Mouse (Mus musculus): ENCODE results near the gene 3110082I17Rik. TPM values are rescaled to one million over a fixed set of nuclear protein-coding genes. Genes with fewer than 3 reads are reported as not detected.

The 3110082I17Rik gene
- polyA plus RNA-seq, 1 experiment from 2014 or later, result 10.5 TPM

GRCm38 (mm10) chr5:139382760-139383159 is 77.6 kb downstream of the 3110082I17Rik start:
- peak overlapping the region; percentile 95 for H3K9ac ChIP-seq (ENCODE audit: low read depth, low read length)
- peak; percentile 65 for ATAC-seq (ENCODE audit: low read depth)
- H3K4me3 ChIP-seq (ENCODE audit: low read depth, low read length), result peak overlapping the region; percentile 99
- no peaks in the 10 kb centered on the region for H3K27me3 ChIP-seq (ENCODE audit: control insufficient read depth, insufficient read depth, low read depth, low read length)
- no peaks in the 10 kb centered on the region for H3K9me3 ChIP-seq (replicated peaks; ENCODE audit: control insufficient read depth, low read length)
- peaks cover 87% of the 10 kb centered on the region for H3K4me1 ChIP-seq (ENCODE audit: control insufficient read depth, low read depth, low read length)
- peaks cover 7% of the 10 kb centered on the region for H3K36me3 ChIP-seq (ENCODE audit: control insufficient read depth, insufficient read depth)
- 11% methylated on average over 8 of the region's 8 CpGs for WGBS (ENCODE audit: insufficient replicate concordance)
- peak overlapping the region; percentile 100 for H3K27ac ChIP-seq (ENCODE audit: low read length)
- H3K4me2 ChIP-seq (ENCODE audit: low read depth, low read length), result peak overlapping the region; percentile 96

GRCm38 (mm10) chr5:139381586-139382513 is 78.5 kb downstream of the 3110082I17Rik start:
- Histone ChIP-seq H3K27ac (ENCODE audit: low read length) (peak overlapping the region; percentile 100), H3K9ac (ENCODE audit: low read depth, low read length) (peak overlapping the region; percentile 95), H3K36me3 (ENCODE audit: control insufficient read depth, insufficient read depth) (peaks cover 7% of the 10 kb centered on the region), H3K4me3 (ENCODE audit: low read depth, low read length) (peak overlapping the region; percentile 99), H3K9me3 (replicated peaks; ENCODE audit: control insufficient read depth, low read length) (no peaks in the 10 kb centered on the region), H3K4me1 (ENCODE audit: control insufficient read depth, low read depth, low read length) (peaks cover 87% of the 10 kb centered on the region), H3K4me2 (ENCODE audit: low read depth, low read length) (peak overlapping the region; percentile 96), H3K27me3 (ENCODE audit: control insufficient read depth, insufficient read depth, low read depth, low read length) (no peaks in the 10 kb centered on the region)
- ATAC-seq (ENCODE audit: low read depth), result peak; percentile 56
- 28% methylated on average over 18 of the region's 18 CpGs for WGBS (ENCODE audit: insufficient replicate concordance)

GRCm38 (mm10) chr5:139380385-139381248 is 79.7 kb downstream of the 3110082I17Rik start:
- peak; percentile 79 for ATAC-seq (ENCODE audit: low read depth)
- Histone ChIP-seq H3K27me3 (ENCODE audit: control insufficient read depth, insufficient read depth, low read depth, low read length) (no peaks in the 10 kb centered on the region), H3K27ac (ENCODE audit: low read length) (peak overlapping the region; percentile 100), H3K9ac (ENCODE audit: low read depth, low read length) (peak overlapping the region; percentile 95), H3K4me3 (ENCODE audit: low read depth, low read length) (peak overlapping the region; percentile 99), H3K36me3 (ENCODE audit: control insufficient read depth, insufficient read depth) (peaks cover 4% of the 10 kb centered on the region; the same call in 1 of the 2 replicates), H3K9me3 (replicated peaks; ENCODE audit: control insufficient read depth, low read length) (no peaks in the 10 kb centered on the region), H3K4me2 (ENCODE audit: low read depth, low read length) (peak overlapping the region; percentile 96), H3K4me1 (ENCODE audit: control insufficient read depth, low read depth, low read length) (peaks cover 80% of the 10 kb centered on the region)
- under 1% methylated on average over 72 of the region's 73 CpGs for WGBS (ENCODE audit: insufficient replicate concordance)

GRCm38 (mm10) chr5:139379771-139380384 is 80.4 kb downstream of the 3110082I17Rik start:
- no peaks in the 10 kb centered on the region for H3K9me3 ChIP-seq (replicated peaks; ENCODE audit: control insufficient read depth, low read length)
- peaks cover 77% of the 10 kb centered on the region for H3K4me1 ChIP-seq (ENCODE audit: control insufficient read depth, low read depth, low read length)
- ATAC-seq (ENCODE audit: low read depth), result peak; percentile 1; the same call in 1 of the 2 replicates
- H3K9ac ChIP-seq (ENCODE audit: low read depth, low read length), result peak overlapping the region; percentile 95
- no peaks in the 10 kb centered on the region for H3K27me3 ChIP-seq (ENCODE audit: control insufficient read depth, insufficient read depth, low read depth, low read length)
- peak overlapping the region; percentile 99 for H3K4me3 ChIP-seq (ENCODE audit: low read depth, low read length)
- H3K36me3 ChIP-seq (ENCODE audit: control insufficient read depth, insufficient read depth), result no peaks in the 10 kb centered on the region
- H3K27ac ChIP-seq (ENCODE audit: low read length), result peak overlapping the region; percentile 100
- WGBS (ENCODE audit: insufficient replicate concordance), result 5% methylated on average over 8 of the region's 8 CpGs
- peak overlapping the region; percentile 96 for H3K4me2 ChIP-seq (ENCODE audit: low read depth, low read length)

- H3K36me3 ChIP-seq (ENCODE audit: control insufficient read depth, insufficient read depth), result no peaks in the 10 kb centered on the region
- H3K4me2 ChIP-seq (ENCODE audit: low read depth, low read length), result peak overlapping the region; percentile 96
- peaks cover 77% of the 10 kb centered on the region for H3K4me1 ChIP-seq (ENCODE audit: control insufficient read depth, low read depth, low read length)
- H3K27me3 ChIP-seq (ENCODE audit: control insufficient read depth, insufficient read depth, low read depth, low read length), result no peaks in the 10 kb centered on the region
- peak overlapping the region; percentile 95 for H3K9ac ChIP-seq (ENCODE audit: low read depth, low read length)
- 16% methylated on average over 21 of the region's 21 CpGs for WGBS (ENCODE audit: insufficient replicate concordance)
- peak overlapping the region; percentile 100 for H3K27ac ChIP-seq (ENCODE audit: low read length)
- H3K4me3 ChIP-seq (ENCODE audit: low read depth, low read length), result peak overlapping the region; percentile 99
- no peaks in the 10 kb centered on the region for H3K9me3 ChIP-seq (replicated peaks; ENCODE audit: control insufficient read depth, low read length)
- no peak for ATAC-seq (ENCODE audit: low read depth)
Observed at GRCm38 (mm10) chr5:139378986-139379629, 81.2 kb downstream of the 3110082I17Rik start.

GRCm38 (mm10) chr5:139378271-139378556 is 82.1 kb downstream of the 3110082I17Rik start:
- WGBS (ENCODE audit: insufficient replicate concordance), result 60% methylated on average over 7 of the region's 7 CpGs
- H3K4me2 ChIP-seq (ENCODE audit: low read depth, low read length), result peak overlapping the region; percentile 34; the same call in 1 of the 2 replicates

GRCm38 (mm10) chr5:139377468-139378270 is 82.7 kb downstream of the 3110082I17Rik start, which contains the start of gene Gpr146:
Gene Gpr146, plus strand, starts transcription at chr5:139377697.
- 23% methylated on average over 18 of the region's 18 CpGs for WGBS (ENCODE audit: insufficient replicate concordance)

More at GRCm38 (mm10) chr5:139378271-139378556, 82.1 kb downstream of the 3110082I17Rik start:
- Histone ChIP-seq H3K36me3 (ENCODE audit: control insufficient read depth, insufficient read depth) (no peaks in the 10 kb centered on the region), H3K27ac (ENCODE audit: low read length) (peak overlapping the region; percentile 100), H3K27me3 (ENCODE audit: control insufficient read depth, insufficient read depth, low read depth, low read length) (no peaks in the 10 kb centered on the region), H3K4me1 (ENCODE audit: control insufficient read depth, low read depth, low read length) (peaks cover 75% of the 10 kb centered on the region), H3K4me3 (ENCODE audit: low read depth, low read length) (no peak overlapping the region), H3K9me3 (replicated peaks; ENCODE audit: control insufficient read depth, low read length) (no peaks in the 10 kb centered on the region), H3K9ac (ENCODE audit: low read depth, low read length) (peak overlapping the region; percentile 54)
- no peak for ATAC-seq (ENCODE audit: low read depth)

More at GRCm38 (mm10) chr5:139377468-139378270, 82.7 kb downstream of the 3110082I17Rik start, which contains the start of gene Gpr146:
- Histone ChIP-seq H3K27me3 (ENCODE audit: control insufficient read depth, insufficient read depth, low read depth, low read length) (no peaks in the 10 kb centered on the region), H3K9ac (ENCODE audit: low read depth, low read length) (peak within 1 kb of the TSS; percentile 54), H3K9me3 (replicated peaks; ENCODE audit: control insufficient read depth, low read length) (no peaks in the 10 kb centered on the region), H3K36me3 (ENCODE audit: control insufficient read depth, insufficient read depth) (no peaks in the 10 kb centered on the region), H3K4me1 (ENCODE audit: control insufficient read depth, low read depth, low read length) (peaks cover 75% of the 10 kb centered on the region), H3K27ac (ENCODE audit: low read length) (peak within 1 kb of the TSS; percentile 100), H3K4me3 (ENCODE audit: low read depth, low read length) (peak within 1 kb of the TSS; percentile 5; the same call in 1 of the 2 replicates), H3K4me2 (ENCODE audit: low read depth, low read length) (peak within 1 kb of the TSS; percentile 96)
- peak; percentile 12 for ATAC-seq (ENCODE audit: low read depth)
